Mouse (Mus musculus): ENCODE measurements around the gene Serpinb9. TPM values are rescaled to one million over a fixed set of nuclear protein-coding genes. Genes with fewer than 3 reads are reported as not detected.

Gene Serpinb9
- 22.4 TPM for polyA plus RNA-seq (2014; fragmentation: Illumina TruSeq; extraction: RNeasy Lipid Tissue Mini Kit (QIAGEN cat#74804); ENCODE audit: low replicate concordance)

GRCm38 (mm10) chr13:33002950-33003349 lies at the start of gene Serpinb9:
TSS of gene Serpinb9 (plus strand) at chr13:33003250.

GRCm38 (mm10) chr13:32964989-32965811 lies 37.9 kb upstream of the Serpinb9 start, which contains the start of gene Serpinb6b:
TSS of gene Serpinb6b (plus strand) at chr13:32965209.

GRCm38 (mm10) chr13:33027244-33027643 lies 24.2 kb downstream of the Serpinb9 start, which contains the start of gene Serpinb9b:
TSS of gene Serpinb9b (plus strand) at chr13:33027416.

Other genes starting within 250 kb of the Serpinb9 start
- gene Mylk4, start 219.3 kb upstream of the Serpinb9 start, polyA plus RNA-seq (2014; fragmentation: Illumina TruSeq; extraction: RNeasy Lipid Tissue Mini Kit (QIAGEN cat#74804); ENCODE audit: low replicate concordance) = not detected
- 18.2 TPM for gene Wrnip1, start 201.2 kb upstream of the Serpinb9 start, polyA plus RNA-seq (2014; fragmentation: Illumina TruSeq; extraction: RNeasy Lipid Tissue Mini Kit (QIAGEN cat#74804); ENCODE audit: low replicate concordance)
- not detected for gene D930007J09Rik, start 200.4 kb upstream of the Serpinb9 start, polyA plus RNA-seq (2014; fragmentation: Illumina TruSeq; extraction: RNeasy Lipid Tissue Mini Kit (QIAGEN cat#74804); ENCODE audit: low replicate concordance)
- 806 TPM for gene Serpinb1a, start 152.1 kb upstream of the Serpinb9 start, polyA plus RNA-seq (2014; fragmentation: Illumina TruSeq; extraction: RNeasy Lipid Tissue Mini Kit (QIAGEN cat#74804); ENCODE audit: low replicate concordance)
- gene Serpinb1c, start 105.0 kb upstream of the Serpinb9 start, polyA plus RNA-seq (2014; fragmentation: Illumina TruSeq; extraction: RNeasy Lipid Tissue Mini Kit (QIAGEN cat#74804); ENCODE audit: low replicate concordance) = not detected
- gene Serpinb6b, start 38.0 kb upstream of the Serpinb9 start, polyA plus RNA-seq (2014; fragmentation: Illumina TruSeq; extraction: RNeasy Lipid Tissue Mini Kit (QIAGEN cat#74804); ENCODE audit: low replicate concordance) = 16.1 TPM
- gene Serpinb9b, start 24.2 kb downstream of the Serpinb9 start, polyA plus RNA-seq (2014; fragmentation: Illumina TruSeq; extraction: RNeasy Lipid Tissue Mini Kit (QIAGEN cat#74804); ENCODE audit: low replicate concordance) = not detected
- 0.41 TPM for gene Serpinb1b, start 75.3 kb downstream of the Serpinb9 start, polyA plus RNA-seq (2014; fragmentation: Illumina TruSeq; extraction: RNeasy Lipid Tissue Mini Kit (QIAGEN cat#74804); ENCODE audit: low replicate concordance)
- gene Serpinb9c, start 156.5 kb downstream of the Serpinb9 start, polyA plus RNA-seq (2014; fragmentation: Illumina TruSeq; extraction: RNeasy Lipid Tissue Mini Kit (QIAGEN cat#74804); ENCODE audit: low replicate concordance) = not detected
- not detected for gene Serpinb9d, start 189.7 kb downstream of the Serpinb9 start, polyA plus RNA-seq (2014; fragmentation: Illumina TruSeq; extraction: RNeasy Lipid Tissue Mini Kit (QIAGEN cat#74804); ENCODE audit: low replicate concordance)
- not detected for gene Serpinb9e, start 246.4 kb downstream of the Serpinb9 start, polyA plus RNA-seq (2014; fragmentation: Illumina TruSeq; extraction: RNeasy Lipid Tissue Mini Kit (QIAGEN cat#74804); ENCODE audit: low replicate concordance)

All from small intestine, adult 10 weeks (tissue).